In the genomic region with DNA sequence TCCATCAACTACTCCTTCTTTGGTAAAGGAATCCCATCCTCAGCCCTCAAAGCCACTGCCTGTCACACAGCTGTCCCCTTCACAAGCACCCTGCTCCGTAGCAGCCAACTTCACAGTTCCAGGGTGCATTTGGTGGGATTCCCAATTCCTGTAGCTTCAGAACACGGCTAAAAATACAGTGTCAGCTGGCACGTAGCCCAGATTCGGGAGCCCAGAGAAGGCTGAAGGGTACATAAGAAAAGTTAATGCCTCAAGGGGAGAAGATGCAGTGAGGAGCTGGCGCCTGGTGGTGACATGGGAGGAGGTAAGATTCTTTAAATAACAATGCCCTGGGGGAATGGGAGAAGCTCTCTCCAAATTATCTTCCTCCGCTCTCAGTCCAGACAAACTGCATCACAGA, we compare ENCODE assay signal across 9 mouse cellular contexts. TPM values are rescaled to one million over a fixed set of nuclear protein-coding genes. Genes with fewer than 3 reads are reported as not detected.
DNase-seq lines count a peak whose midpoint lies in the region; ATAC-seq and TF ChIP-seq lines count a peak whose summit lies in the region.
"Had no signal": no experiment of that assay in that cellular context is flagged by ENCODE, and none has a peak within 500 bp of the region (broad histone marks: within the 10 kb centered on the region; RNA-seq: fewer than 3 reads in every experiment).

No protein-coding gene starts in this region.

- H3K4me1 ChIP-seq in hindbrain, embryonic 12.5 days: no peaks in the 10 kb centered on the region
- H3K4me1 ChIP-seq: embryonic facial prominence, embryonic 12.5 days had no signal

- no peaks in the 10 kb centered on the region for H3K36me3 ChIP-seq in hindbrain, embryonic 12.5 days
- H3K36me3 ChIP-seq: embryonic facial prominence, embryonic 12.5 days had no signal

- DNase-seq in gastrocnemius, postnatal 10 days: peak; percentile 45
- DNase-seq in gastrocnemius, adult 18-20 months (ENCODE audit: low spot score): no peak
- peak; percentile 27 for DNase-seq in NIH3T3 (ENCODE audit: low read depth)
- peak; percentile 61 to 63 for DNase-seq in frontal cortex, postnatal 14 days (ENCODE audit: low spot score in 2 of 2)
- DNase-seq in left cerebral cortex, adult 2 months (ENCODE audit: extremely low spot score in 1 of 2, low spot score in 2 of 2): peak; percentile 50 to 52

- no peak for ATAC-seq in CD4-positive, CD25-positive, alpha-beta regulatory T cell, adult 4 months
- ATAC-seq in inflammation-experienced regulatory T-cells, adult 6 months: no peak
- no peak for ATAC-seq in hindbrain, embryonic 12.5 days (ENCODE audit: low FRiP score)

- no peak for TF ChIP-seq CTCF in left cerebral cortex, adult 2 months (IDR thresholded peaks at IDR 0.05)

- H3K9ac ChIP-seq in hindbrain, embryonic 12.5 days: no peak overlapping the region
- H3K9ac ChIP-seq: embryonic facial prominence, embryonic 12.5 days had no signal

- intact Hi-C loops in left cerebral cortex, adult 2 months (cut with DNase I): no loop called here

- H3K4me3 ChIP-seq in left cerebral cortex, adult 2 months: no peak overlapping the region
- H3K4me3 ChIP-seq in hindbrain, embryonic 12.5 days: no peak overlapping the region
- H3K4me3 ChIP-seq: embryonic facial prominence, embryonic 12.5 days had no signal

- H3K27ac ChIP-seq in left cerebral cortex, adult 2 months: no peak overlapping the region
- H3K27ac ChIP-seq in hindbrain, embryonic 12.5 days: no peak overlapping the region
- H3K27ac ChIP-seq: embryonic facial prominence, embryonic 12.5 days had no signal

- H3K4me2 ChIP-seq in hindbrain, embryonic 12.5 days (replicated peaks): no peak overlapping the region
- H3K4me2 ChIP-seq: embryonic facial prominence, embryonic 12.5 days had no signal

- 64% methylated on average over 6 of the region's 6 CpGs for WGBS in hindbrain, embryonic 12.5 days

- H3K9me3 ChIP-seq in hindbrain, embryonic 12.5 days (replicated peaks): 0 out of 2 replicates have a peak, but pooled peaks cover 5% of the 10 kb centered on the region
- H3K9me3 ChIP-seq: embryonic facial prominence, embryonic 12.5 days had no signal

- no peaks in the 10 kb centered on the region for H3K27me3 ChIP-seq in hindbrain, embryonic 12.5 days
- H3K27me3 ChIP-seq: embryonic facial prominence, embryonic 12.5 days had no signal

RNA-seq across cellular contexts. Expression of a gene that starts 34.1 kb away (rescaled TPM):
- 1 to 10 TPM; 1.5 to 1.6 TPM for total RNA-seq in gastrocnemius, postnatal 10 days (2021)
- total RNA-seq in gastrocnemius, adult 18-20 months (2021): under 1 TPM; 0.45 to 0.50 TPM
- 1 to 10 TPM; 7.1 to 7.5 TPM for total RNA-seq in left cerebral cortex, adult 2 months (2021)
- 1 to 10 TPM in 1 of 2 experiments, under 1 TPM in 1; 0.99 to 3.2 TPM for polyA plus RNA-seq in CD4-positive, CD25-positive, alpha-beta regulatory T cell, adult 4 months (2017; shearing (Covaris generic))
- polyA plus RNA-seq in inflammation-experienced regulatory T-cells, adult 6 months (2017; shearing (Covaris generic)): 1 to 10 TPM in 1 of 3 experiments, under 1 TPM in 1, not detected in 1; 0.82 to 1.3 TPM
- polyA plus RNA-seq in hindbrain, embryonic 12.5 days (2016; fragmentation: Nextera tagmentation; extraction: Ambion mirVana): 1.3 and 1.4 TPM in 2 replicates
